Mouse (Mus musculus): Measurements from ENCODE around the gene Eif3k.

DNA sequence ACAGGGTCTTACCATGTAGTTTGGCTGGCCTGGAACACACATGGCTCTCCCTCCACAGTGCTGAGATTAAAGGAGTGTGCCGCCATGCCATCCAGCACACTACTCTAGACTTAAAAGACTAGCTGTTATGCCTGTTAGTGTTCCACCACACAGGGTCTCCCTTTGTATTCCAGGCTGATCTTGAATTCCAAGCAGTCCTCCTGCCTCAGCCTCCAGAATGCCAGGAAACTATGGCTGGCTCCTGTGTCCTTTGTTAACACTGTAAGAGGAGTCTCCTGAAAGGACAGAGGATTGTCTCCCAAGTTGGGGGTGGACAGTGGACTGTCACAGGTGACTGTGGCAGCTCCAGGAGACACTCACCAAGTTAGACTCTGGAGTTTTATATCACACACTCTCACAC, 12.4 kb downstream of the Eif3k start:
- no peak for TF ChIP-seq GATA1 (IDR thresholded peaks at IDR 0.05; ENCODE audit: low read length)
- TF ChIP-seq TAL1 (IDR thresholded peaks at IDR 0.05; ENCODE audit: low read length) = no peak
